Mouse (Mus musculus) limb, embryonic 12.5 days (tissue): ENCODE measurements at regions not wholly inside any gene's neighbourhood (a gene's known extent, or its start where the extent isn't known, plus 50 kb on each side); places are given as distances from the start of the nearest gene placed in this dataset.

ENCODE experiments used
- ATAC-seq: fragments of 200-750 bp; cut with Nextera tagmentation; 2 replicates; pipeline ENCODE4 v1.8.0; 2017; ENCODE audit warnings: low read depth, moderate TSS enrichment; ENCODE audit not compliant: insufficient number of reproducible peaks, insufficient read depth, low FRiP score, low TSS enrichment
- H3K27ac ChIP-seq: fragments of 300-500 bp; sonication (generic); 2 replicates; pipeline ENCODE4 v1.5.1; 2016; ENCODE audit warnings: mild to moderate bottlenecking, moderate library complexity
- H3K27me3 ChIP-seq: fragments of 300-500 bp; sonication (generic); 2 replicates; pipeline ENCODE4 v1.6.1; 2016; ENCODE audit warnings: mild to moderate bottlenecking, moderate library complexity
- H3K36me3 ChIP-seq: fragments of 300-500 bp; sonication (generic); 2 replicates; pipeline ENCODE4 v1.6.1; 2016; ENCODE audit warnings: mild to moderate bottlenecking, moderate library complexity
- H3K4me1 ChIP-seq: fragments of 300-500 bp; sonication (generic); replicated peaks from 2 replicates; pipeline ENCODE4 v1.6.1; 2016
- H3K4me2 ChIP-seq: fragments of 300-500 bp; sonication (generic); 2 replicates; pipeline ENCODE4 v1.6.1; 2016; ENCODE audit warnings: mild to moderate bottlenecking, moderate library complexity
- H3K4me3 ChIP-seq: fragments of 300-500 bp; sonication (generic); replicated peaks from 2 replicates; pipeline ENCODE4 v1.5.1; 2016; ENCODE audit warnings: mild to moderate bottlenecking
- H3K9ac ChIP-seq: fragments of 300-500 bp; sonication (generic); replicated peaks from 2 replicates; pipeline ENCODE4 v1.6.1; 2016; ENCODE audit warnings: mild to moderate bottlenecking, moderate library complexity
- H3K9me3 ChIP-seq: fragments of 300-500 bp; sonication (generic); 2 replicates; pipeline ENCODE4 v1.6.1; 2016; ENCODE audit warnings: mild to moderate bottlenecking, moderate library complexity
- WGBS: fragments of 180-500 bp; shearing (Covaris S2); methylation state at CpG from one replicate; pipeline ENCODE4 v1.1.7; 2016; 5-methylcytosine and 5-hydroxymethylcytosine counted together

- ATAC-seq: no peak
- Histone ChIP-seq H3K27me3 (no peaks in the 10 kb centered on the region), H3K27ac (no peak overlapping the region), H3K9ac (no peak overlapping the region), H3K4me1 (0 out of 2 replicates have a peak, but pooled peaks cover 7% of the 10 kb centered on the region), H3K36me3 (no peaks in the 10 kb centered on the region), H3K4me2 (no peak overlapping the region), H3K4me3 (no peak overlapping the region), H3K9me3 (no peaks in the 10 kb centered on the region)
- 66% methylated on average over 10 of the region's 10 CpGs for WGBS
Observed at GRCm38 (mm10) chr1:88623040-88623439, 79.0 kb downstream of the Arl4c start.

- ATAC-seq: no peak
- Histone ChIP-seq H3K36me3 (no peaks in the 10 kb centered on the region), H3K9me3 (peaks cover 4% of the 10 kb centered on the region; the same call in 1 of the 2 replicates), H3K4me1 (0 out of 2 replicates have a peak, but pooled peaks cover 7% of the 10 kb centered on the region), H3K4me2 (no peak overlapping the region), H3K27me3 (no peaks in the 10 kb centered on the region), H3K4me3 (no peak overlapping the region), H3K27ac (no peak overlapping the region), H3K9ac (no peak overlapping the region)
- 89% methylated on average over 6 of the region's 6 CpGs for WGBS
Observed at GRCm38 (mm10) chr1:88622356-88622755, 79.7 kb downstream of the Arl4c start.

GRCm38 (mm10) chr1:88621214-88621613, 80.8 kb downstream of the Arl4c start:
- 0 out of 2 replicates have a peak, but pooled peaks cover 7% of the 10 kb centered on the region for H3K4me1 ChIP-seq
- H3K27me3 ChIP-seq: no peaks in the 10 kb centered on the region
- H3K4me3 ChIP-seq: no peak overlapping the region
- H3K27ac ChIP-seq: no peak overlapping the region
- no peaks in the 10 kb centered on the region for H3K36me3 ChIP-seq
- 75% methylated on average over 2 of the region's 2 CpGs for WGBS
- no peak overlapping the region for H3K9ac ChIP-seq
- ATAC-seq: no peak
- no peak overlapping the region for H3K4me2 ChIP-seq
- H3K9me3 ChIP-seq: peaks cover 4% of the 10 kb centered on the region; the same call in 1 of the 2 replicates

- no peak overlapping the region for H3K9ac ChIP-seq
- no peak overlapping the region for H3K4me2 ChIP-seq
- H3K27ac ChIP-seq: no peak overlapping the region
- no peak overlapping the region for H3K4me3 ChIP-seq
- H3K27me3 ChIP-seq: no peaks in the 10 kb centered on the region
- no peaks in the 10 kb centered on the region for H3K36me3 ChIP-seq
- 9% methylated on average over 2 of the region's 2 CpGs for WGBS
- peaks cover 4% of the 10 kb centered on the region; the same call in 1 of the 2 replicates for H3K9me3 ChIP-seq
- ATAC-seq: no peak
- H3K4me1 ChIP-seq: peaks cover 8% of the 10 kb centered on the region; the same call in 1 of the 2 replicates
Observed at GRCm38 (mm10) chr1:88613007-88613406, 89.0 kb downstream of the Arl4c start.

GRCm38 (mm10) chr1:88611241-88611640, 90.8 kb downstream of the Arl4c start:
- peaks cover 8% of the 10 kb centered on the region; the same call in 1 of the 2 replicates for H3K4me1 ChIP-seq
- H3K36me3 ChIP-seq: no peaks in the 10 kb centered on the region
- H3K9me3 ChIP-seq: no peaks in the 10 kb centered on the region
- 80% methylated on average over 5 of the region's 5 CpGs for WGBS
- 0 out of 2 replicates have a peak, but pooled peaks cover 4% of the 10 kb centered on the region for H3K27me3 ChIP-seq
- no peak overlapping the region for H3K4me3 ChIP-seq
- no peak overlapping the region for H3K9ac ChIP-seq
- H3K27ac ChIP-seq: no peak overlapping the region
- H3K4me2 ChIP-seq: no peak overlapping the region
- ATAC-seq: no peak

GRCm38 (mm10) chr1:88610810-88611209, 91.2 kb downstream of the Arl4c start:
- Histone ChIP-seq H3K27ac (no peak overlapping the region), H3K36me3 (no peaks in the 10 kb centered on the region), H3K9ac (no peak overlapping the region), H3K9me3 (no peaks in the 10 kb centered on the region), H3K27me3 (0 out of 2 replicates have a peak, but pooled peaks cover 4% of the 10 kb centered on the region), H3K4me3 (no peak overlapping the region), H3K4me1 (peaks cover 10% of the 10 kb centered on the region; the same call in 1 of the 2 replicates), H3K4me2 (no peak overlapping the region)
- no peak for ATAC-seq
- WGBS: 92% methylated on average over 9 of the region's 9 CpGs

GRCm38 (mm10) chr1:88608826-88609225, 93.2 kb downstream of the Arl4c start:
- Histone ChIP-seq H3K9me3 (no peaks in the 10 kb centered on the region), H3K4me1 (peaks cover 14% of the 10 kb centered on the region), H3K36me3 (no peaks in the 10 kb centered on the region), H3K4me3 (no peak overlapping the region), H3K9ac (no peak overlapping the region), H3K27ac (no peak overlapping the region), H3K27me3 (0 out of 2 replicates have a peak, but pooled peaks cover 4% of the 10 kb centered on the region), H3K4me2 (no peak overlapping the region)
- 46% methylated on average over 8 of the region's 8 CpGs for WGBS
- no peak for ATAC-seq

GRCm38 (mm10) chr1:88608236-88608635, 93.8 kb downstream of the Arl4c start:
- Histone ChIP-seq H3K9ac (no peak overlapping the region), H3K36me3 (no peaks in the 10 kb centered on the region), H3K4me3 (no peak overlapping the region), H3K27ac (no peak overlapping the region), H3K4me2 (no peak overlapping the region), H3K9me3 (no peaks in the 10 kb centered on the region), H3K4me1 (peaks cover 12% of the 10 kb centered on the region), H3K27me3 (0 out of 2 replicates have a peak, but pooled peaks cover 4% of the 10 kb centered on the region)
- WGBS: 37% methylated on average over 8 of the region's 8 CpGs
- ATAC-seq: no peak

- Histone ChIP-seq H3K4me2 (peak overlapping the region; percentile 21), H3K4me1 (peaks cover 7% of the 10 kb centered on the region; the same call in 1 of the 2 replicates), H3K9ac (no peak overlapping the region), H3K4me3 (no peak overlapping the region), H3K9me3 (no peaks in the 10 kb centered on the region), H3K27me3 (0 out of 2 replicates have a peak, but pooled peaks cover 4% of the 10 kb centered on the region), H3K27ac (peak overlapping the region; percentile 53; the same call in 1 of the 2 replicates), H3K36me3 (no peaks in the 10 kb centered on the region)
- peak; percentile 83; the same call in 1 of the 2 replicates for ATAC-seq
- WGBS: 30% methylated on average over 14 of the region's 14 CpGs
Observed at GRCm38 (mm10) chr1:88605616-88606190, 95.8 kb upstream of the Glrp1 start.

- no peaks in the 10 kb centered on the region for H3K9me3 ChIP-seq
- WGBS: 53% methylated on average over 3 of the region's 3 CpGs
- no peak overlapping the region for H3K9ac ChIP-seq
- H3K27ac ChIP-seq: no peak overlapping the region
- no peaks in the 10 kb centered on the region for H3K36me3 ChIP-seq
- ATAC-seq: no peak
- H3K4me3 ChIP-seq: no peak overlapping the region
- H3K27me3 ChIP-seq: 0 out of 2 replicates have a peak, but pooled peaks cover 4% of the 10 kb centered on the region
- H3K4me2 ChIP-seq: no peak overlapping the region
- H3K4me1 ChIP-seq: peaks cover 7% of the 10 kb centered on the region; the same call in 1 of the 2 replicates
Observed at GRCm38 (mm10) chr1:88602241-88602640, 92.4 kb upstream of the Glrp1 start.

GRCm38 (mm10) chr1:88601801-88602200, 91.9 kb upstream of the Glrp1 start:
- H3K27me3 ChIP-seq: 0 out of 2 replicates have a peak, but pooled peaks cover 4% of the 10 kb centered on the region
- 70% methylated on average over 8 of the region's 8 CpGs for whole genome bisulfite sequencing
- H3K4me3 ChIP-seq: no peak overlapping the region
- H3K9me3 ChIP-seq: no peaks in the 10 kb centered on the region
- H3K9ac ChIP-seq: no peak overlapping the region
- H3K27ac ChIP-seq: no peak overlapping the region
- no peaks in the 10 kb centered on the region for H3K36me3 ChIP-seq
- H3K4me2 ChIP-seq: no peak overlapping the region
- ATAC-seq: no peak
- peaks cover 7% of the 10 kb centered on the region; the same call in 1 of the 2 replicates for H3K4me1 ChIP-seq
